Mouse (Mus musculus) G1E (cell line): ENCODE results near the gene Atp8a1.

ENCODE experiments used
- CTCF ChIP-seq: IDR thresholded peaks from 2 replicates; pipeline ENCODE4 v1.5.1; 2012; ENCODE audit warnings: low read depth, low read length, inconsistent platforms, mixed read lengths
- GATA1 ChIP-seq: IDR thresholded peaks from 2 replicates; pipeline ENCODE4 v1.6.1; 2012; ENCODE audit warnings: borderline replicate concordance, low read length, inconsistent platforms, mixed read lengths
- TAL1 ChIP-seq: conservative IDR thresholded peaks from 2 replicates; pipeline ENCODE4 v1.6.1; 2012; ENCODE audit warnings: low read depth, low read length, inconsistent platforms, mixed read lengths

DNA sequence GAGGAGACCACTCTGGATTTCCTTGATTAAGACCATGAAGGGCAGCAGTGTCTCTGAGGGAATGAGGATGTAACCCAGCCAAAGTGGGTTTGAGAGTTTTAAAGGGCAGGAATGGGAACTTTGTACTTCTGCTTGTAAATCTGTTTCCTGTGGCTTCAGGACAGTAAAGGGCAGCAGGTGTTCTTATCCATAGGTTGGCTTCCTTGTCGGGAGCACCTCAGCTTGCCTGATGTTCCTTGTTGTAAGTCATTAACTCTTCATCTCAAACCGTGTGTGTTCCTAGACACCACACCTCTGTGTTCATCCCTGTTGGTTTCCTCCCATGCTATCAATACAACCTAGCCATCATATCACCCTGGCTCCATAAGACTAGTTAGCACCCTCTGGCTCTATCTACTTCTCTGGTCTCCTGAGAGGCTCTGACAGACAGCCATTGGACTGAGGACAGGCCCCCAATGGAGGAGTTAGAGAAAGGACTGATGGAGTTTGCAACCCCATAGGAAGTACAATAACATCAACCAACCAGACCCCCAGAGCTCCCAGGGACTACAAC, 17.4 kb upstream of the Atp8a1 start:
- no peak for TF ChIP-seq CTCF
- TF ChIP-seq TAL1, result no peak
- TF ChIP-seq GATA1, result no peak
